Mouse (Mus musculus) liver, embryonic 16.5 days (tissue): Measurements from ENCODE around the gene Minpp1. TPM values are rescaled to one million over a fixed set of nuclear protein-coding genes. Genes with fewer than 3 reads are reported as not detected.
A peak's percentile ranks its signal among the peaks of the same experiment; 100 is the strongest.
"Not testable (repeated sequence)": the region's sequence is repeated elsewhere in the genome, so short reads cannot be mapped to it uniquely, and the experiment has no call there.

ENCODE experiments used
- ATAC-seq: fragments of 200-750 bp; cut with Nextera tagmentation; 2 replicates; pipeline ENCODE4 v1.8.0; 2017; ENCODE audit warnings: low read depth, mild to moderate bottlenecking, moderate number of reproducible peaks, moderate library complexity
- H3K27ac ChIP-seq: fragments of 300-500 bp; sonication (generic); 2 replicates; pipeline ENCODE4 v1.5.1; 2014; ENCODE audit warnings: mild to moderate bottlenecking, low read length
- H3K27me3 ChIP-seq: fragments of 300-500 bp; sonication (generic); 2 replicates; pipeline ENCODE4 v1.6.1; 2014; ENCODE audit warnings: low read depth, low read length, mixed read lengths; ENCODE audit not compliant: control insufficient read depth, insufficient read depth
- H3K36me3 ChIP-seq: fragments of 300-500 bp; sonication (generic); 2 replicates; pipeline ENCODE4 v1.6.1; 2014; ENCODE audit warnings: mild to moderate bottlenecking; ENCODE audit not compliant: control insufficient read depth, insufficient read depth
- H3K4me1 ChIP-seq: fragments of 300-500 bp; sonication (generic); 2 replicates; pipeline ENCODE4 v1.6.1; 2014; ENCODE audit warnings: low read depth, low read length, mixed read lengths; ENCODE audit not compliant: control insufficient read depth
- H3K4me2 ChIP-seq: fragments of 300-500 bp; sonication (generic); 2 replicates; pipeline ENCODE4 v1.6.1; 2014; ENCODE audit warnings: low read depth, low read length, mixed read lengths
- H3K4me3 ChIP-seq: fragments of 300-500 bp; sonication (generic); 2 replicates; pipeline ENCODE4 v1.5.1; 2014; ENCODE audit warnings: low read depth, mild to moderate bottlenecking, low read length
- H3K9ac ChIP-seq: fragments of 300-500 bp; sonication (generic); 2 replicates; pipeline ENCODE4 v1.6.1; 2014; ENCODE audit warnings: low read depth, low read length
- H3K9me3 ChIP-seq: fragments of 300-500 bp; sonication (generic); replicated peaks from 2 replicates; pipeline ENCODE4 v1.6.1; 2016; ENCODE audit warnings: low read length; ENCODE audit not compliant: control insufficient read depth
- WGBS: fragments of 180-500 bp; shearing (Covaris S2); extraction: QIAGEN DNeasy Blood & Tissue Kit; methylation state at CpG from one replicate; pipeline ENCODE4 v1.1.7; 2014; ENCODE audit not compliant: insufficient replicate concordance; 5-methylcytosine and 5-hydroxymethylcytosine counted together
- polyA plus RNA-seq: library from polyadenylated mRNA; unstranded; fragments of >200 nt; fragmentation: Nextera tagmentation; extraction: Ambion mirVana; gene quantifications from 2 replicates; pipeline ENCODE4 v1.2.1, GENCODE M21; 2015

Minpp1 gene
- polyA plus RNA-seq, 1 experiment from 2014 or later = 71.3 TPM

DNA sequence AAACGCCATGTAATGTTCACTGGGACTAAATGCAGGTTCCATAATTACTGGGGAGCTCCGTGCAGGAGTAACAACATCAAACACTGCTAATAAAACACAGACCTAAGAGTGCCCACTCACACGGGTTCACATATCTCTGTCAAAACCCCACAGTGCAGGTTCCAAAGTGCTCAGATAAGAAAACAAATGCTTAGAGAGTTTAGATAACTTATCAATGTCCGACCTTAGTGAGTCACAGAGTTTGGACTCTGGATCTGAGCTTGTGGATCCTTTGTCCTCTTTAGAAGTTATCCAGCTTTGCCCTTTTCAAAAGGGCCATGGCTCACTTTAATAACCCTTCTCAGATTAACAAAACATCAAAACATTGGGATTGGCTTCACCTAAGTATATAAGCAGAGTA lies 4.1 kb upstream of the Minpp1 start:
- Histone ChIP-seq H3K9me3 (no peaks in the 10 kb centered on the region), H3K9ac (no peak overlapping the region), H3K4me2 (no peak overlapping the region), H3K27ac (peak overlapping the region; percentile 75), H3K4me3 (no peak overlapping the region), H3K27me3 (no peaks in the 10 kb centered on the region), H3K4me1 (peaks cover 47% of the 10 kb centered on the region), H3K36me3 (no peaks in the 10 kb centered on the region)
- 20% methylated on average over 4 of the region's 4 CpGs for WGBS
- ATAC-seq = peak; percentile 19; the same call in 1 of the 2 replicates

- no peak for ATAC-seq
- WGBS = 13% methylated on average over 13 of the region's 13 CpGs
- peak overlapping the region; percentile 88 for H3K9ac ChIP-seq
- peak overlapping the region; percentile 69 for H3K4me2 ChIP-seq
- H3K27me3 ChIP-seq = no peaks in the 10 kb centered on the region
- H3K9me3 ChIP-seq = no peaks in the 10 kb centered on the region
- peak overlapping the region; percentile 89 for H3K4me3 ChIP-seq
- peak overlapping the region; percentile 95 for H3K27ac ChIP-seq
- H3K36me3 ChIP-seq = no peaks in the 10 kb centered on the region
- H3K4me1 ChIP-seq = peaks cover 38% of the 10 kb centered on the region
Measured at GRCm38 (mm10) chr19:32484941-32485660, 468 bp upstream of the Minpp1 start.

DNA sequence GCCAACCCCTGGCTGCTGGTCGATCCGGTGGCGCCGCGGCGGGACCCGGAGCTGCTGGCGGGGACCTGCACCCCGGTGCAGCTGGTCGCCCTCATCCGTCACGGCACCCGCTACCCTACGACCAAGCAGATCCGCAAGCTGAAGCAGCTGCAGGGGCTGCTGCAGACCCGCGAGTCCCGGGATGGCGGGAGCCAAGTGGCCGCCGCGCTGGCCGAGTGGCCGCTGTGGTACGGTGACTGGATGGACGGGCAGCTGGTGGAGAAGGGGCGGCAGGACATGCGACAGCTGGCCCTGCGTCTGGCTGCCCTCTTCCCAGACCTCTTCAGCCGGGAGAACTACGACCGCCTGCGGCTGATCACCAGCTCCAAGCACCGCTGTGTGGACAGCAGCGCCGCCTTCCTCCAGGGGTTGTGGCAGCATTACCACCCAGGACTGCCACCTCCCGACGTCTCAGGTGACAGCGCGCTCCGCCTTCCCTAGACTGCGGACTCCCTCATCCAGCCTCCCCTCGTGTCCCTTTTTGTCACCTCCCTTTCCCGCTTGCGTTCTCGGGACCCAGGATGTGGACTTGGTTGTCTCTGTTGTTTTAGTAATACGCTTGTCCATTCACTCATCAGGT lies 646 bp downstream of the Minpp1 start:
- peak overlapping the region; percentile 69 for H3K4me2 ChIP-seq
- 0% methylated on average over 37 of the region's 47 CpGs for WGBS
- ATAC-seq = peak; percentile 89
- not testable (repeated sequence) for H3K27me3 ChIP-seq, H3K36me3 ChIP-seq, H3K9me3 ChIP-seq
- peak overlapping the region; percentile 95 for H3K27ac ChIP-seq
- H3K9ac ChIP-seq = peak overlapping the region; percentile 88
- peaks cover 31% of the 10 kb centered on the region for H3K4me1 ChIP-seq
- H3K4me3 ChIP-seq = peak overlapping the region; percentile 89

- H3K4me2 ChIP-seq = peak overlapping the region; percentile 69
- H3K4me1 ChIP-seq = peaks cover 24% of the 10 kb centered on the region
- H3K36me3 ChIP-seq = peaks cover 7% of the 10 kb centered on the region
- ATAC-seq = peak; percentile 25; the same call in 1 of the 2 replicates
- peak overlapping the region; percentile 95 for H3K27ac ChIP-seq
- WGBS = 27% methylated on average over 8 of the region's 8 CpGs
- peak overlapping the region; percentile 89 for H3K4me3 ChIP-seq
- no peaks in the 10 kb centered on the region for H3K9me3 ChIP-seq
- peak overlapping the region; percentile 88 for H3K9ac ChIP-seq
- no peaks in the 10 kb centered on the region for H3K27me3 ChIP-seq
Measured at GRCm38 (mm10) chr19:32487595-32488255, 2.2 kb downstream of the Minpp1 start.

- Histone ChIP-seq H3K9me3 (no peaks in the 10 kb centered on the region), H3K27me3 (no peaks in the 10 kb centered on the region), H3K27ac (no peak overlapping the region), H3K4me1 (peaks cover 20% of the 10 kb centered on the region), H3K4me2 (peak overlapping the region; percentile 46), H3K4me3 (peak overlapping the region; percentile 31; the same call in 1 of the 2 replicates), H3K36me3 (peaks cover 20% of the 10 kb centered on the region), H3K9ac (peak overlapping the region; percentile 48)
- WGBS = 79% methylated on average over 12 of the region's 12 CpGs
- no peak for ATAC-seq
Measured at GRCm38 (mm10) chr19:32489166-32489895, 3.8 kb downstream of the Minpp1 start.

DNA sequence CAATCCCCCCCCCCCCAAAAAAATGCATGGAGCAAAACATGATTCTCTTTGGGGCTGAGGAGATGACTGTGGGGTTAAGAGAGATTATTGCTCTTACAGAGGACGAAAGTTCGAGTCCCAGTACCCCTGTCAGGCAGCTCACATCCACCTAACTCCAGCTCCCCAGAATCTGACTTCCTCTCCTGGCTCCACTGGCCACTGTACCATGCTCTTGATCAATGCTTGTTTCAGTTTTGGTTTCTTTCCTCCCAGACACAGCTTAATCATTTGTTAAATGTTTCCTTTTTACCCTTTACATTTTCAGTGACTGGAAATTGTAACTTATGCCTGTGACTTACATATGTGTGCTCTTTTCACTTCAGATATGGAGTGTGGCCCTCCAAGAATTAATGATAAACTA lies 5.4 kb downstream of the Minpp1 start:
- H3K27ac ChIP-seq = peak overlapping the region; percentile 7; the same call in 1 of the 2 replicates
- peaks cover 15% of the 10 kb centered on the region for H3K4me1 ChIP-seq
- H3K4me2 ChIP-seq = peak overlapping the region; percentile 44; the same call in 1 of the 2 replicates
- no peak for ATAC-seq
- WGBS = 60% methylated on average over 2 of the region's 2 CpGs
- H3K36me3 ChIP-seq = peaks cover 34% of the 10 kb centered on the region
- peak overlapping the region; percentile 11; the same call in 1 of the 2 replicates for H3K4me3 ChIP-seq
- peak overlapping the region; percentile 38; the same call in 1 of the 2 replicates for H3K9ac ChIP-seq
- H3K27me3 ChIP-seq = no peaks in the 10 kb centered on the region
- H3K9me3 ChIP-seq = no peaks in the 10 kb centered on the region

DNA sequence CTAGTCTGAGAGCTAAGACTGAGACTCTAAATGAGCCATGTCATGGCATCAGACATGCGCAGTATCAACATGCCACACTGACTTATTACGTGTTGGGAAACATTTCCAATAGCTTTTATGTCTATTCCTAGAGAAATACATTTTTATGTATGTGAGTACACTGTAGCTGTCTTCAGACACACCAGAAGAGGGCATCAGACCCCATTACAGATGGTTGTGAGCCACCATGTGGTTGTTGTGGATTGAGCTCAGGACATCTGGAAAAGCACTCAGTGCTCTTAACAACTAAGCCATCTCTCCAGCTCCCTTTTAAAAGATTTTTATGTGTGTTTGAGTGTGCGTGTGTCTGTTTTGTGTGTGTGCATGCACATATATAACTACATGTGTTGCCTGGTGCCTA lies 6.8 kb downstream of the Minpp1 start:
- Histone ChIP-seq H3K4me2 (no peak overlapping the region), H3K27ac (no peak overlapping the region), H3K4me3 (no peak overlapping the region), H3K9me3 (no peaks in the 10 kb centered on the region), H3K27me3 (no peaks in the 10 kb centered on the region), H3K4me1 (peaks cover 13% of the 10 kb centered on the region), H3K36me3 (peaks cover 35% of the 10 kb centered on the region), H3K9ac (no peak overlapping the region)
- WGBS = 92% methylated on average over 3 of the region's 3 CpGs
- no peak for ATAC-seq

DNA sequence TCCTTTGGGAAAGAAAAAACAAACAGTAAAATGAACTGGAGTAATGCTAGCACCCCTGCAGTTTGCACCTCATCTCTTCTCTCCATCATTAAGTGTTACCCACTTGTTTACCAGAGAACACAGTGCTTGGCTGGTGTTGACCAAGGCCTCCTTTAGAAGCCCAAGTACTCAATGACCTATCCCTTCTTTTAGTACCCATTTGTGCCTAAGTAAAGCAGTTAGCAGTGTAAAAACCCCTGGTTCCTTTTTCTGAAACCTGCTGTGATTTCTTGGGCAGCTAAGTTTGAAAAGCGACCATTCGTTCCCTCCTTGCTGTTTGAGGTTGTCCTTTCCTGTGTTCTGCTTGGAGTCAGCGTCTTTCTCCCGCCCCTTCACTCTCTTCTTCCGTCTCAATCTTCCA lies 7.4 kb downstream of the Minpp1 start:
- no peak for ATAC-seq
- peaks cover 35% of the 10 kb centered on the region for H3K36me3 ChIP-seq
- H3K9me3 ChIP-seq = no peaks in the 10 kb centered on the region
- H3K4me1 ChIP-seq = peaks cover 10% of the 10 kb centered on the region
- WGBS = 84% methylated on average over 5 of the region's 5 CpGs
- no peak overlapping the region for H3K27ac ChIP-seq
- H3K4me2 ChIP-seq = no peak overlapping the region
- no peaks in the 10 kb centered on the region for H3K27me3 ChIP-seq
- no peak overlapping the region for H3K9ac ChIP-seq
- H3K4me3 ChIP-seq = no peak overlapping the region
